Mouse (Mus musculus) Patski (cell line): ENCODE data around the gene Golgb1. TPM values are rescaled to one million over a fixed set of nuclear protein-coding genes. Genes with fewer than 3 reads are reported as not detected.

Source experiments
- ATAC-seq: fragments of 100-300 bp; one replicate; pipeline ENCODE4 v1.8.0; 2021
- CTCF ChIA-PET: fragments of 350-600 bp; sonication (Branson Sonifier 250); formaldehyde crosslinking; loops from one replicate; lab custom pipeline; 2022; ENCODE audit warnings: inconsistent platforms; lab: Charles Lee
- POLR2A ChIA-PET: fragments of 350-600 bp; sonication (Branson Sonifier 250); formaldehyde crosslinking; loops from one replicate; lab custom pipeline; 2022; ENCODE audit warnings: antibody characterized with exemption, inconsistent platforms; lab: Charles Lee
- DNase-seq: peaks from one replicate; pipeline ENCODE4 v3.0.0-alpha.2; 2011; ENCODE audit warnings: low read depth, low spot score
- H3K27me3 ChIP-seq: fragments of 371-371 bp; one replicate; pipeline ENCODE4 v1.5.1; 2021
- CTCF ChIP-seq: fragments of 100-300 bp; IDR thresholded peaks from one replicate; pipeline ENCODE4 v1.5.1; 2021
- in situ Hi-C: fragments of 300-500 bp; cut with MboI; formaldehyde crosslinking; loops from 3 replicates; pipeline ENCODE4 v1.11.1; 2018; ENCODE audit warnings: low pct_unique_long_range_greater_than_20kb, mixed read lengths
- polyA plus RNA-seq: library from polyadenylated mRNA; unstranded; gene quantifications from one replicate; pipeline ENCODE4 v1.2.3, GENCODE M21; 2021

The Golgb1 gene
- polyA plus RNA-seq, 1 experiment from 2014 or later = 47.0 TPM

- in situ Hi-C loops = no loop called here
- ATAC-seq = no peak
- ChIA-PET POLR2A (no interaction called here), CTCF (interaction anchor here (1.2 to 1.6 kb wide), 2 partner anchors 14 to 33 kb away, joined by 3 read pairs; no protein-coding TSS in a partner anchor)
- no peak for DNase-seq
- TF ChIP-seq CTCF = no peak
- no peaks in the 10 kb centered on the region for H3K27me3 ChIP-seq
Measured at GRCm38 (mm10) chr16:36928106-36928500, 53.2 kb downstream of the Golgb1 start.

DNA sequence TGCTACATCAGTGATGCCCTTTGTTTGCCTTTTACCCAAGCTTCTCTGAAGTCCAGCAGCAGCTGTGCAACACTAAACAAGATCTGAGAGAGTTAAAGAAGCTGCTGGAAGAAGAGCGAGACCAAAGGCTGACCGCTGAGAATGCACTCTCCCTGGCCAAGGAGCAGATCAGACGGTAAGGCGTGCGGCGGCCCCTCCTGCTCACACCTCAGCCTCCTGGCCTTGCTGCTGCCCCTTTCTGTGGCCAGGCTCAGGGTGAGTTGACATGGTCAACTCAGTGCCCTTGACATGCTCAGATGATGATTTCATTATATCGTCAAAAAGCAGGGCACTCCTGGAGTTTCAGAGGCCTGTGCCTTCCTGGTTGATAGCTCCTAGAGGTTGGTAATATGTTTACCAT lies 54.3 kb downstream of the Golgb1 start:
- POLR2A ChIA-PET = no interaction called here
- TF ChIP-seq CTCF = no peak
- no peak for DNase-seq
- CTCF ChIA-PET = interaction anchor here (1.4 kb wide), 1 partner anchor 11 kb away, joined by 6 read pairs; no protein-coding TSS in a partner anchor
- H3K27me3 ChIP-seq = no peaks in the 10 kb centered on the region
- in situ Hi-C loops = no loop called here
- ATAC-seq = no peak

DNA sequence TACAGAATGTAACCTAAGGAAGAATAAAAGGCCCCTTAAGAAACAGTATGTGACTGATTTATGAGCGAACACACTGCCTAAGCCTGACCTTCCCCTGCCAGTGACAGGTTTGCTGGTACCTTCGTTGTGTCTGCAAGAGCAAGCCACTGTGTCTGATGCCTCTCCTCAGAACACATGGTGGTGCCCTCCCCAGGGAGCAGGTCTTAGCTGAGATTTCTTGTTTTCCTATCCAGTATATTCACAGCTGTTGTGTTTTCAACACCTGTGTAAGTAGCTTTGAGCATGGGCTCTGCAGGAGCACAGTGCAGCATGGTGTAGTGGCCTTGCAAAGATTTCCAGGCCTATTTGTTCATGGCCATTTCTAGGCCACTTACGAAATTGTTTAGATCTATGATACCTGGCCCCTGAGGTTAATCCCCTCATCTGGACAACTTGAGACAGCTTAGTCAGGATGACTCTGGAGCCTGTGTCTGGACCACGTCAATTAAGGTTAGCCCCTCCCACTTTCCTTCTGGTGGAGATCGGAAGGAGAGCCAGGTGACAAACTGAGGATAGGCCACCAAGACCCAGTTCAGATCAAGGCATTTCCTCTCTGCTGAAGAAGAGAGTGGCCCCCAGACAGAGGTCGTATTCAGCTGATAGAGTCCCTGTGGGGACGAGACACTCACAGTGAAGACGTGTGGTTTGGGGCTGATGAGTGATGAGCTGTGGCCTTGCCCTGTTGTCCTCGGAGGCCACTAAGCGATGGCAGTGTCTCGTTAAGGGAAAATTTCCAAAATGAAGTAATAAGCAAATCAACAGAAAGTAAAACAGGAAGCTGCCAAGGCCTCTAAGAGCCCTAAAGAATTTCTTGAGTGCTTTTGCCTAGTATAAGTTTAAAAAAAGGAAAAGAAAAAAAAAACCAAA lies 55.5 kb downstream of the Golgb1 start:
- DNase-seq = no peak
- in situ Hi-C loops = no loop called here

GRCm38 (mm10) chr16:36931381-36931780 lies 56.4 kb downstream of the Golgb1 start:
- POLR2A ChIA-PET = no interaction called here
- in situ Hi-C loops = no loop called here
- ATAC-seq = no peak
- DNase-seq = no peak
- CTCF ChIA-PET = no interaction called here
- no peaks in the 10 kb centered on the region for H3K27me3 ChIP-seq
- TF ChIP-seq CTCF = no peak

More for the DNA sequence above, 55.5 kb downstream of the Golgb1 start:
- no peak for ATAC-seq
- ChIA-PET CTCF (interaction anchor here (1.4 kb wide), 1 partner anchor 10 kb away, joined by 6 read pairs; no protein-coding TSS in a partner anchor), POLR2A (no interaction called here)
- no peaks in the 10 kb centered on the region for H3K27me3 ChIP-seq
- no peak for TF ChIP-seq CTCF

DNA sequence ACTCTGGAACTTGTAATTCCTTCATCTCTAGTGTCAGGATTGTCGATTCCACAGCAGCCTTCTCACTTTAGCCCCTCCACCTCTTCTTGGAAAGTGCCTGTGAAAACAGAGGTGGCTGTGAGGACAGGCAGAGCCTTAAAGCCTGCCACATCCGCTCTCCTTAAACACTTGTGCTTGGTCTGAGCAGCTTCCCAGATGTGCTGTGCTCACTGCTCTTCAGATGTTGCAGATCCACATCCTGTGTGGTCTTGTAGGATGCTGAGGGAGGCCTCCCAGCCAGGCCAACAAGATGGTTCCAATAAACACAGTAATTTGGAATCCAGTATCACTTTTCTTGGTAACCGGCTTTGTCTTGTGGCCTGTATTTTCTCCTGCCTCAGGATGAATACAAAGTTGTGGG lies 57.0 kb downstream of the Golgb1 start:
- ATAC-seq (no peak), DNase-seq (no peak)
- in situ Hi-C loops = no loop called here
- POLR2A ChIA-PET = no interaction called here
- H3K27me3 ChIP-seq = no peaks in the 10 kb centered on the region
- CTCF ChIA-PET = no interaction called here
- no peak for TF ChIP-seq CTCF

DNA sequence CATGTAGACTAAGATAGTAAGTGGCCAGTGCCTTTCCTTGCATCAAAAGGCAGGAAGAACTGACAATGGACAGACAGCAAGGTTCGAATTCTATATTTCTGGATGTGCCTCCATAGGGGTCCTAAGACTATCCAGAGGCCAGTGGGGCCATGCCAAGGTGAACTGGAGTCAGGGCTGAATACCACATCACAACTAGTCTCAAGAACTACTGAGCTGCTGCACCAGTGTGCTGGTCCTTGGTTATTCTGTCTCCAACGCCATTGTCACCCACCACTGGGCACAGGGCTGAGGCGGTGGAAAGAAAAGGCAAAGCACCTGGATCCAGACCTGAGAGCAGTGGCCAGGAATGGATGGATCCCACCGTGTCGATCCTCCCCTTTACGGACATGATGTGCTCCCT lies 57.6 kb downstream of the Golgb1 start:
- TF ChIP-seq CTCF = no peak
- ChIA-PET POLR2A (no interaction called here), CTCF (no interaction called here)
- ATAC-seq (no peak), DNase-seq (no peak)
- H3K27me3 ChIP-seq = no peaks in the 10 kb centered on the region
- in situ Hi-C loops = no loop called here

DNA sequence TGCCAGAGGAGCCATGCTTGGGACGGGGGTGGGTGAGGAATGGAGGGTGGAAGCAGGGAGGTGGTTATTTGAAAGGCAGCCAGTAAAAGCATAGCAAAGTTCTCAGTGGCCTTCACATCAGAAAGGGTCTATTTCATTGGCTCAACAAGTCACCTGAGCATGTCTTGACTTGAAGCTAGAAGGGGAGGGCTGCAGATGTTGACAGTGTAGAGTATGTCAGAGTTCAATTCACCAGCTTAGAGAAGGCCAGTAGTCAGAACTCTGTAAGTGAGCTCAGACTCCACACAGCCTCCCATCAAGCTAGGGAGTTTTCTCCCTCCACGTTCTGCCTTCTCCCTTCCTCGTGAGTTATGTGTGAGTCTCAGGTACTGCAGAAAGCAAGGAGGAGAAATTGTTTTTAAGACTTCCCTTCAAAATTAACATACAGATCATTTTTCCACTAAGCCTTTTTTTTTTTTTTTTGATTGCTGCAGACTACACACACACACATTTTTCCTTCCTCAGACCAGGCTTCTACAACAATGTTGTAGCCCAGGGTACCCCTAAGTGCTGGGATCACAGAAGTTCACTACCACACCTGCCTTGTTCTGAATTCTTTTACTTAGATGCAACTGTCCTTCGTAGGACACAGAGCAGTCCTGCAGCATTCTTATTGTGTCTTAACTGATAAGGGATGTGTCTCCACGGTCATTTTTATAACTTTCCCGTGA lies 59.3 kb downstream of the Golgb1 start:
- no peak for DNase-seq
- in situ Hi-C loops = no loop called here
- H3K27me3 ChIP-seq = no peaks in the 10 kb centered on the region
- ATAC-seq = no peak
- ChIA-PET CTCF (no interaction called here), POLR2A (no interaction called here)
- TF ChIP-seq CTCF = no peak

- no peak for ATAC-seq
- no peaks in the 10 kb centered on the region for H3K27me3 ChIP-seq
- no peak for DNase-seq
Measured at GRCm38 (mm10) chr16:36934841-36935620, 60.1 kb downstream of the Golgb1 start, which contains the start of gene Hcls1. TSS of gene Hcls1 (plus strand) at chr16:36934983.

GRCm38 (mm10) chr16:36935814-36936213 lies 60.9 kb downstream of the Golgb1 start:
- ATAC-seq (no peak), DNase-seq (no peak)
- ChIA-PET POLR2A (interaction anchor here (0.8 kb wide), 1 partner anchor 10 kb away, joined by 3 read pairs; no protein-coding TSS in a partner anchor), CTCF (interaction anchor here (0.7 kb wide), 1 partner anchor 10 kb away, joined by 3 read pairs; no protein-coding TSS in a partner anchor)
- in situ Hi-C loops = no loop called here
- H3K27me3 ChIP-seq = no peaks in the 10 kb centered on the region
- no peak for TF ChIP-seq CTCF

More at GRCm38 (mm10) chr16:36934841-36935620, 60.1 kb downstream of the Golgb1 start, which contains the start of gene Hcls1:
- ChIA-PET CTCF (interaction anchor here (0.7 kb wide), 1 partner anchor 11 kb away, joined by 3 read pairs; no protein-coding TSS in a partner anchor), POLR2A (interaction anchor here (0.8 kb wide), 1 partner anchor 11 kb away, joined by 3 read pairs; no protein-coding TSS in a partner anchor)
- no peak for TF ChIP-seq CTCF
- in situ Hi-C loops = no loop called here
